Mouse (Mus musculus): Measurements from ENCODE around the gene Mtg1.

GRCm38 (mm10) chr7:140144550-140144949, 7.2 kb downstream of the Mtg1 start:
- TF ChIP-seq CTCF (IDR thresholded peaks at IDR 0.05; ENCODE audit: borderline replicate concordance, control insufficient read depth, extremely low read depth, insufficient read depth, low read length, poor library complexity) (no peak), POLR2A (IDR thresholded peaks at IDR 0.05; ENCODE audit: control insufficient read depth, extremely low read depth, insufficient read depth, low read length, poor library complexity) (no peak)

Data from thymus, adult 2 months (tissue).